Mouse (Mus musculus) cerebellum, adult (tissue): ENCODE results near the gene Vps25.

Experiments
- ATAC-seq: cut with Nextera tagmentation; 2 replicates; pipeline ENCODE4 v1.9.2; 2017; ENCODE audit warnings: mild to moderate bottlenecking, moderate library complexity, mixed read lengths; ENCODE audit not compliant: insufficient number of reproducible peaks, low FRiP score, low TSS enrichment

Vps25 gene

DNA sequence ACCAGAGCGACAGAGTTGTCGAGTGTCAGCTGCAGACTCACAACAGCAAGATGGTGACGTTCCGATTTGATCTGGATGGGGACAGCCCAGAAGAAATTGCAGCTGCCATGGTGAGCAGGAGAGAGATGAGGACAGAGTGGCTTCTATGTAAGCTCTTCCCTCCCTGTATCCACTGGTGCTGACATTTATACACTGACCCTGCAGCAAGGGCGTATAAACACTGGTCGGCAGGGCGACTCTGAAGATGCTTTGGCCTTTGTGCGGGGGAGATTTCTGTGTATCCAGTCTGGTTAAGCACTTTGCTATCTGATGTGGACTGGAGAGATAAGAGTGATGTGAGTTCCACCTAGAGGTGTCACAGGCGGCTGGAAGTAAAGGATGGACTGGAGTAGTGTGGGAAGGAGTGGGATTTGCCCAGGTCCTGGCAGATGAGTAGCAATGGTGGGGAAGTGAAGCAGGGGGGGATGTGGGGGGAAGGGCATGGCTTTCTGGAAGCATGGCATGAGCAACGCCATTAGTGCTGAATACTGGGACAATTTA is 16.1 kb downstream of the Vps25 start:
- no peak; the same call in 1 of the 2 replicates for ATAC-seq

DNA sequence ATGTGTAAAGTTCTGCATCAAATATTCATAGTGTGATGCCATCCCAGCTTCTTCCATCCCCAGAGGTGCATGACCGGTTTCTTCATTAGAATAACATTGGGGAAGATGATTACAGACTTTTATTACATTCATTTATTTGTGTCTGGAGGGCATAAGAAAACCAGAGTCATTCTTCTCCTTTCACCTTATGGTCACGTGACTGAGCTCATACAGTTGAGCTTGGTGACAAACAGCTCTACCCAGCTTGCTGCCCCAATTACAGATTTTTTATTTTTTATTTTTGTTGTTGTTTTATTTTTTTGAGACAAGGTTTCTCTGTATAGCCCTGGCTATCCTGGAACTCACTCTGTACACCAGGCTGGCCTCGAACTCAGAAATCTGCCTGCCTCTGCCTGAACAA is 18.9 kb downstream of the Vps25 start:
- ATAC-seq, result no peak

DNA sequence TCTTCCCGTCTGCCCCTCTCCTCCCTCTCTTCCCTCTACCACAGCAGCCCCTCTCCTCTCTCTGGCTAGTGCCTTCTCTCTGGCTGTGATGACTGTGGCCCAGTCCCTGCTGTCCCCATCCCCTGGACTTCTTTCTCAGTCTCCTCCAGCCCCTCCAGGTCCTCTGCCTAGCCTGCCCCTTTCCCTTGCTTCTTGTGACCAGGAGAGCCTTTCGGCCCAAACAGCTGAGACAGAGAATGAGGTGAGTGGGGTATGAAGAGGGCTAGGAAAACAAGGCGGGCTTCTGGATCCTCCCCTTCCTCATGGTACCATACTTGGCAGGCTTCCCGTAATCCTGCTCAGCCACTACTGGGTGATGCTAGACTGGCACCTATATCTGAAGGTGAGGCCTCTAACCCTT is 21.8 kb downstream of the Vps25 start:
- no peak for ATAC-seq

DNA sequence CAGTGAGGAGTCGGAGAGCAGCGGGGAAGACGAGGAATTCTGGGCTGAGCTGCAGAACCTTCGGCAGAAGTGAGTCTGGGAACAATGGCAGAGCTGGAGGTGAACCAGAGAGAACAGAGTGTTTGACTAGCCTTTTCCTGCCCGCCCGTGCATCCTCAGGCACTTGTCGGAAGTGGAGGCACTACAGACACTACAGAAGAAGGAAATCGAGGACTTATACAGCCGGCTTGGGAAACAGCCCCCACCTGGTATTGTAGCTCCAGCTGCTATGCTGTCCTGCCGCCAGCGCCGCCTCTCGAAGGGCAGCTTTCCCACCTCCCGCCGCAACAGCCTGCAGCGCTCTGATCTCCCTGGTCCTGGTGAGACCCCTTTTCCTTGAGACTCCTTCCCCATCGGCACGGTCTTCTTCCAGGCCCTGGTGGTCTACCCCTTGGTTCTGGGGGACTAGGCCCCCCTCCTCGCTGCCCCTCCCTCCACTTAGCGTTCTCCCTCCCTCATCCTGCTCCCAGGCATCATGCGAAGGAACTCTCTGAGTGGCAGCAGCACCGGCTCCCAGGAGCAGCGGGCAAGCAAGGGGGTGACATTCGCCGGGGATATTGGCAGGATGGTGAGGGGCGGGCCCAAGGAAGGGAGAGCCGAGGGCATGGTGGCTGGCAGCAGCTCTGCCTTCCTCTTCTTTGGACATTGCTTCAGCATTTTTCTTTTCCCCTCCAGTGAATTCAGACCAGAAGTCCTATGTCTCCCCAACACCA is 23.0 kb downstream of the Vps25 start:
- no peak for ATAC-seq

DNA sequence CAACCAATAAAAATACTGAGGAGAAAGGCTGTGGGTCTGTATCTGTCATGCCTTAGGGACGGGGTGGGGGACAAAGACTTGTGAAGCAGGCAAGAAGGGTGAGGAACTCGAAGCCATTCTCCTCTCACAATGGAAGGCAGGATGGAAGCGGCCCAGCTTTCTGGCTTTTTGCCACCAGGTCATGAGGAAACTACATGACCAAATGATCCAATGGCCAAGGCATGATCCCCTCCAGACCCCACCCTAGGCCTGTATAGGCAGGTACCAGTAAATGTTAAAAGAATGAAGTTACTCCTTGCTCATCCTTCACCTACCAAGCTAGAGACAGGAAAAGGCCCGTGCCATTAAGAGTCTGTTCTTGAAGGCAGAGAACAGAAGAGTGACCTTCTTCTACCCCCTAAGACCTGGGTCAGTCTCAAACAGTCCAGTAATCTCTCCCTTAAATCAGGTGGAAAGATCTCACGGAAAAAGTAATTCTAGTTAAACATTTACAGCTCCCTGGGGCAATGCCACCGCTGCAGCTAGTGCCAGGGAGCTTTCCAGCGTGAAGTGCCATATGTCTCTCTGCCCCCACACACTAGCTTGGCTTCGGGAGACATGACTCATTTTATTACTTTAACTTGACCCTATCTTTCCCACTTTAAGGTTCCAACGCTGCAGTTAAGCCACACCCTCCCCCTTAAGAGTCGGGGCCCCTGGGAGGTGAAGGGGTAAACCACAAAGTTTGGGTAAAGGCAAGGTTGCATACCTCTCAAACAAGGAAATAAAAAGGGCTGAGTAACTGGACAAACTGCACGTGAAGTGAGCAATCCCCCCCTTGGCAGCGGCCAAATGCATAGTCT is 24.1 kb downstream of the Vps25 start:
- no peak for ATAC-seq

DNA sequence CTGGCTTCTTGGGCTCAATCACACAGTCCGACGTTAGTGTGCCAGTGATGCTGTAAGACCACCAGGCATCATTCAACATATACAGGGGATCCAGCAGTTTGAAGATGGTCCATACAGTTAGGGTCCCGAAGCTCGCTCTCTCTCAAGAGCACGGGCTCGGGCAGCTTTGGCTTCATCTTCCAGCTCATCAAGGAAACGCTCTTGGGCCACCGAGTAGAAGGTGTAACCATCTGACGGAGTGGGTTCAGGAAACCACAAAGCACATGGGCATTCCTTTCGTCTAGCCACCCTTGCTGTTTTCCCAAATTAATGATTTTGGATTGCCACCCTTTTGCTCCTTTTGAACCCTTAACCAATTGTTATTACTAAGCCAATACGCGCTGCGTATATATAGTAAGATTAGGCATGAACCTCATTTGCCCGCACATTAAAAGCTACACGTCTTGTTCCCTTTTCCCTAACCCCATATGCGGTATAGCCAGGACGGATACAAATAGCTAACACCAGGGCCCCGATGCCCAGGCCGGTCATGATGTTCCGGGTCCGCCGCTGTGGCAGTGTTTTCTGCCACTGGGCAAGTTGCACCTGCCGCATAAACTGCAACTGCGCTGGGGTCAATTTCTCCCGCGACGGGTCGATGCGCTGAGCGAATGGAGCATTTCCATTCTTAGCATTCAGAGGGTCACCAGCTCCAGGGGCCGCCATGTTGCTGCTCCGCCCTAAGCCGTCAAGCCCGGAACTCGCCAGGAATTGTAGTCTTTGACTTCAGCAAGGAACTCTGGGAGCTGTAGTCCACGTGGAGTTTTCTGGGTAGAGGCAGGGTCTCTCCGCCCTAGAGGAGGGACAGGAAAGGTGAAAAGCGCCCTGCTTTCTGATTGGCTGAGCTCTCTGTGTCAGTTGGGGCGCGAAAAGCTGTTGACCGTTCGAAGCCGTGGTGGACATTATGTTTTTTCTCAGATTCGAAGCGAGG is 25.0 kb downstream of the Vps25 start, which contains the start of the genes Cntd1 and Coa3:
Cntd1 (plus strand) TSS at position 790 of the 970 bp plus-strand sequence.
Coa3 (minus strand) TSS at position 892 of the 970 bp plus-strand sequence.
- ATAC-seq, result peak; percentile 96; the same call in 1 of the 2 replicates

DNA sequence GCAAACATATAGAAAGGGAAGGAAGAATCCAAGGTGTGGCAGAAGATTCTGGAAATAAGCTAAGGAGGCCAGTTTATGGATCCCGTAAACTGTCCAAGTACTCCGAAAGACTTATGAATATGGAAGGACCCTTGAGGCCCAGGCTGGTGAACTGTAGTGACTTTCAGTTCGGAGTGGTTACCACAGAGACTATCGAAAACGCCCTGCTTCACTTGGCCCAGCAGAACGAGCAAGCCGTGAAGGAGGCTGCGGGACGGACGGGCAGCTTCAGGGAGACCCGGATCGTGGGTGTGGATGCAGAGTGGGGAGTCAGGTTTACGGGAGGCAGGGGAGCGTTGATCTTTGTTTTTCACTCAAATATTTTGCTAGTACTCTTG is 25.7 kb downstream of the Vps25 start:
- no peak for ATAC-seq

DNA sequence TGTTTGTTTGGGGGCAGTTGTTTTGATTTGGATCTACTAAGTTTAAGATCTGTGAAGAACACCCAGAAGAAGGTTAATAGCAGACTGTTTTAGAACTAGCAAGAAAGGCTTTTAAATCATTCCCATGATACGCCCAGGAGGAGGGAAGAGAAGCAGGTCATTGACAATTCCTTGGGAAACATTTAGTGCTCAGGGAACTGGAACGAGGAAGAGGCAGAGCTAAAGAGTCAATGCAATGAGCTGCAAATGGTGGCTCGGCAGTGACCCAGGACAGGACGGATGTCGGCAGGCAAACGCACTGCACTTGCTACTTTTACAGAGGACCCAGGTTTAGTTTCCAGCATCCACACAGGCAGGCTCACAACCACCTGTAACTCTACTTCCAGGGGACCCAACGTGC is 27.3 kb downstream of the Vps25 start:
- no peak for ATAC-seq

DNA sequence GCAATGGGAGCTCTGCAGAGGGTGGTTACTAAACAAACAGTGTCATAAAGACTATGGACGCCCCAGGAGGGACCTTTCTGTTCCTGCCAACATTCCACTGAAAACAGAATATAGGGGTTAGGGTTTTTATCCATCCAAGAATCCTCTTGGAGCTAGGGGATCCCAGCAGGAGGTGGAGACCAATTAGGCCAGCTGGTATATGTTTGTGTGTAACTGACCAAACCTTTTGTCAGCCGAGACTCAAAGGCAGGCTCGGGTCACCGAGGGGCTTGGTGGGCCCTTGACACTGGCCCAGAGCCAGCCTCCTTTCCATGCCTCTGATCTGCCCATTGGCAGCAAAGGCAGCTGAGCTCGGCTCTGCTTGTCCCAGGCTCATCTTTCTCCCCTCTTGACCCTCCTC is 29.4 kb downstream of the Vps25 start:
- no peak for ATAC-seq

DNA sequence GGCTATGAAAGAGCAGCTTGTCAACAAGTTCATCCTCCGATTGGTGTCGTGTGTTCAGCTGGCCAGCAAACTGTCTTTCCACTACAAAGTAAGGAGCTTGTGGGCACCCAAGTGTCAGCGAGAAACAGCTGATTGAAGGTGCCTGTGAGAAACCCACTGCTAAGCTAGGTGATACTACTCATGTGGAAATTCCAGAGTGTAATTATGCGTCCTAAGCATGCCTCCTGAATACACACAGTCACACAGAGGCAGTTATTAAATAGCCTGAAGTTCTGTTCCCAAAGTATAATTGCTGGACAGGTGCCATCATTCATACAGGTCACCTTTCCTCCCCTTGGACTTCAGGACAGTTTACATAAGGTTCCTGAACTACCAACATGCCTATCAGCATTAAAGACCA is 30.3 kb downstream of the Vps25 start:
- ATAC-seq, result no peak

DNA sequence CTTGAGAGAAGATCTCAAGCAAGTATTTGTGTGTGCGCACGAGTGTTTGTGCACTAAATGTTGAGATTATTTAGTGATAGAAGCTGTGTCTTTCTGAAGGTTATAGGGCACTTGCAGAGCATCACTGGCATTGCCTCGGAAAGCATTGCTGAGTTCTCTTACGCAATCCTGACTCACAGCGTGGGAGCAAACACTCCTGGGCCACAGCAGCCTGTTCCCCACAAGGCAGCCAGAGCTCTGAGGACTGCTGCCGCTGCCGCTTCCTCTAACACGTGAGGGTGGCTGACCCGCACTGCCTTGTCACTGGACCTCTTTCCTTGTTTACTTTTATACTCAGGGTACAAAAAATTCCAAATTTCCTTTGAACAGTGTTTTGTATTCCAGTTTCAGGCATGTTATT is 33.8 kb downstream of the Vps25 start:
- ATAC-seq, result no peak

DNA sequence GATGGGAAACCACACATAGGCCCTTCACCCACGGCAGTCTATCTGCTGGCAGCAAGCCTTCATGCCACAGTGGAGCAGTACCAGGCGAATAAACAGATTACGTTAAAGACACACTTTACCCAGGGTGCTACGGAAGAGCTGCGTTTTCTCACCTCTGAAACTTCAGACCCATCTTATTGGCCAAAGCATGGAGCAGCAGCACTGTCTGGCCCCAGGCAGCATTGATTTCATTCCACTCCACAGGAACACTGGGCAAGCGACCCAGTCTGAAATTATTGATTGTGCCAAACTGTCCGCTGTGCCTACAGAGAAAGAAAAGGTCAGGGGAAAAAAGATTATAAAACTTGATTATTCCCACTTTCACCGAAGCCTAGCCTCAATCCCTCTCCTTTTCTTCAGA is 37.7 kb downstream of the Vps25 start:
- ATAC-seq, result no peak

DNA sequence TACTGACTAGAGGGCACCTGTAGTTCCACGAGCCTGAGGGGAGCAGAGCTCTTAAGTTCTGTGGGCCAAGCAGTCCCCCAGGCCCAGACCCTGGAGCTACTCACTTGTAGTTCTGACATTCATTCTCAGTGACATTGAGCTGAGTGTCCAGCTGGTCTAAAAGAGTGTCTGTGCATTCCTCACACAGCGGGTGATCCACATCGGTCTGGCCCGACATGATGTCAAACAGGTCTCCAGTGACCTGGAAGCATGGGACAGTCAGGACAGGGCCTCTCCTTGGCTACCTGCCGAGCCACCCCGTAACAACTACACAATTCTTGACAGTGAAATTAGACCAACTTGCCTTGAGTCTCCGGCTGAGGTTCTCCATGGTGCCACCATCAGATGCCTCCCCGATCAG is 41.7 kb downstream of the Vps25 start:
- ATAC-seq, result no peak

DNA sequence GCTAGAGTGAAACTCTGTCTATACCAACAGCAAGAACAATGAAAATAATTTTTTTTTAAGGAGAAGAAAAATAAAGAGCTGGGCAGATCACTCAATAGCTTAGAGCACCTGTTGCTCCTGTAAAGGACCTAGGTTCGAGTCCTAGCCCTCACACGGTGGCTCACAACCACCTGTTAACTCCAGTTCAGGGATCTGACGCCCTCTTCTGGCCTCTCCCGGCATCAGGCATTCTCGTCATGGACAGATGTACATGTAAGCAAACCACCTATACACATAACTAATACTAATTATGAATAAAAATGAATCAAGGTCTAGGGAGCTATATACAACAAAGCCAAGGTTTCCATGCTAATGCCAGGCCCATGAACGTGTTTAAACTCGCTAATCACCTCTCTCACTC is 47.4 kb downstream of the Vps25 start:
- no peak for ATAC-seq

DNA sequence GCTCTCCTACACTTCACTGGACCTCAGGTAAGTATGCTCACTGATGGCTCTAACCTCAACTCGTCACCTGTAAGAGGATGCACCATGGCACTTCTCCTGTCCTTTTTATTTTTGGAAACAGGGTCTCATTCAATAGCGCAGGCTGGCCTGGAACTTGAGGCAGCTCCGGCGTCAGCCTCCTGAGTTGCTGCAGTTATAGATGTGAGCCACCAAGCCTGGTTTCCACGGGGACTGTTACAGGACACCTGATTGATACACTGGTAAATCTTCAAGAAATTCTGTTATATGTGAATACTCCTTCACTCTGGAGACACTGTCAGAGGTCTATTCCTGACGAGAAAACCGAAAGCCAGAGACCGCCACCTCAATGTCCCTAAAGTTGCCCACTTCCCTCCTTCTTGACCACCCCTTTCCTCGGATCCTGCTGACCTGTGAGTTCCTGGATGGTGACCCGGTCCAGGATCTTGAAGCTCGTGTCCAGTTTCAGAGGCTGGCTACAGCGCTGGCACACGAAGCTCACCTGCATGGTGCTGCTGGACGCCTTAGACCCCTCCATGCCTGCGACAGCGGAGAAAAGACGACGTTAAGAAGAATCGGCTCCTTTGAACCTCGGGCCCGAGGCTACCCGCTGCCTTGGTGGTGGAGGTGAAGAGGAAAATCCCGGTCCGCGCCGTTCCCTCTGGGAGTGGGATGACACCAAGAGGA is 47.9 kb downstream of the Vps25 start:
- ATAC-seq, result no peak

DNA sequence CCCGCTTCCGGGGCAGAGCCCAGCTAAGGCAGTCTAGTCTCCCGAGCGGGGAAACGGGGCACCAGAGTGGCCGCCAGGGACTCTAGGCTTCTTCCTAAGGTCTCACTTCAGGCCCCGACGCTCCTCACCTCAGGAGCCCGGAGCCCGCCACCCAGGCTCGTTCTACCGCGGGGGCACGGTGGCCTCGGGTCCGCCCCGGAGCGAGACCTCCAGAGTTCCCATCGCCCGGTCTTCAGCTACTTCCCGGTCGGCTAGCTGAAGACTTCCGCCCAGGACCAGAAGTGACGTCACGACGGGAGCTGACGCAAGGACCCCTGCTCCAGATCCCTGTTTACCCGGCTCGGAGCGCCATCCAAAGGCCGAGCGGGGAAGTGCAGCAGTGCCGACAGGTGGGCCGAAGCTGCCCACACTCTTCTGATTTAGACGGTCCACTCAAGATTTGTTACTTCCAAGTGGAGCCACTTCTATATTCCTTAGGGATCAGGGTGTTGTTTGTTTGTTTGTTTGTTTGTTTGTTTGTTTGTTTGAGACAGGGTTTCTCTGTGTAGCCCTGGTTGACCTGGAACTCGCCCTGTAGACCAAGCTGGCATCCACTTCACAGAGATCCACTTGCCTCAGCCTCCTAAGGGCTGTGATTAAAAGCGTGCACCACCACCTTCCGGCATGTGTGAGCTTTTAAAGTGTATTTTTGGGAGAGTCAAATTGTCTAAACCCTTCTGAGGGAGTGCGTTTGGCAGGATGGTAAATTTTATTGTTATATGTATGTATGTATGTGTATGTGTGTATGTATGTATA is 48.7 kb downstream of the Vps25 start, which contains the start of gene Becn1:
Becn1 (minus strand) TSS at position 283 of the 795 bp plus-strand sequence.
- peak; percentile 93; the same call in 1 of the 2 replicates for ATAC-seq

DNA sequence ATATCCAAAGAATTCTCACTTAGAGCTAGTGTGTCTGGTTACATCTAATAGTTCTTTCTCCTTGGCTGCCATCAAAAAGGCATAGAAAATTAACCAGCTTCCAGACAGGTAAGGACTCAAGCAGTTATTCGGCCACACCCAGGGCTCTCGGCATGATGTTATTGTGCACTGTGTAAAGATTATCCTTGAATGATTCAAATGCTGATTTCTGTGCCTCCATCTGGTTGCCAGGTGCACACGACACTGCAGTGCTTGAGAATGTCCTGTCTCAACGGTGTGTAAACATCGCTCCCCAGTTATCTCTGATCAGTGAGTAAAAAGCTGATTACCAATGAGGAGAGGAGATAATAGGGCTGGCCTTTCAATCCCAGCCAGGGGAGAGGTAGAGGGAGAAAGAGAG is 54.2 kb downstream of the Vps25 start:
- no peak for ATAC-seq
